Mouse (Mus musculus): ENCODE measurements around the gene Mlh3. TPM values are rescaled to one million over a fixed set of nuclear protein-coding genes. Genes with fewer than 3 reads are reported as not detected.

The Mlh3 gene
- polyA plus RNA-seq, 2 experiments = 8.6 to 12.3 TPM

GRCm38 (mm10) chr12:85298835-85299180 is 28.4 kb upstream of the Mlh3 start:
- Histone ChIP-seq H3K36me3 (ENCODE audit: control insufficient read depth, insufficient read depth, low read length) (peaks cover 41% of the 10 kb centered on the region), H3K4me1 (ENCODE audit: control insufficient read depth, insufficient read depth, low read length) (peaks cover 27% of the 10 kb centered on the region), H3K4me2 (replicated peaks; ENCODE audit: low read depth, low read length, severe bottlenecking) (no peak overlapping the region), H3K9me3 (ENCODE audit: control insufficient read depth, low read length) (peaks cover 9% of the 10 kb centered on the region), H3K27me3 (ENCODE audit: control insufficient read depth, insufficient read depth, low read length) (no peaks in the 10 kb centered on the region), H3K27ac (replicated peaks; ENCODE audit: low read depth, low read length) (peak overlapping the region; percentile 38; the same call in 1 of the 2 replicates), H3K4me3 (replicated peaks; ENCODE audit: low read length) (no peak overlapping the region), H3K9ac (ENCODE audit: low read depth, low read length, severe bottlenecking) (no peak overlapping the region)
- no peak for TF ChIP-seq POLR2A (IDR thresholded peaks at IDR 0.05; ENCODE audit: borderline replicate concordance, extremely low read depth, insufficient read depth, insufficient read length)
- WGBS = 46% methylated on average over 1 of the region's 1 CpGs
- DNase-seq (ENCODE audit: low spot score) (no peak), ATAC-seq (ENCODE audit: low FRiP score, low read depth) (no peak)

GRCm38 (mm10) chr12:85298127-85298834 is 27.9 kb upstream of the Mlh3 start:
- 19% methylated on average over 11 of the region's 11 CpGs for WGBS
- Histone ChIP-seq H3K4me1 (ENCODE audit: control insufficient read depth, insufficient read depth, low read length) (peaks cover 27% of the 10 kb centered on the region), H3K4me3 (replicated peaks; ENCODE audit: low read length) (no peak overlapping the region), H3K27ac (replicated peaks; ENCODE audit: low read depth, low read length) (peak overlapping the region; percentile 9; the same call in 1 of the 2 replicates), H3K4me2 (replicated peaks; ENCODE audit: low read depth, low read length, severe bottlenecking) (no peak overlapping the region), H3K36me3 (ENCODE audit: control insufficient read depth, insufficient read depth, low read length) (peaks cover 36% of the 10 kb centered on the region), H3K9me3 (ENCODE audit: control insufficient read depth, low read length) (peaks cover 9% of the 10 kb centered on the region), H3K9ac (ENCODE audit: low read depth, low read length, severe bottlenecking) (no peak overlapping the region), H3K27me3 (ENCODE audit: control insufficient read depth, insufficient read depth, low read length) (no peaks in the 10 kb centered on the region)
- ATAC-seq (ENCODE audit: low FRiP score, low read depth) (0 out of 2 replicates have a peak, but pooled peaks have one; percentile 16), DNase-seq (ENCODE audit: low spot score) (no peak)
- no peak for TF ChIP-seq POLR2A (IDR thresholded peaks at IDR 0.05; ENCODE audit: borderline replicate concordance, extremely low read depth, insufficient read depth, insufficient read length)

GRCm38 (mm10) chr12:85297345-85297997 is 27.1 kb upstream of the Mlh3 start:
- Histone ChIP-seq H3K27me3 (ENCODE audit: control insufficient read depth, insufficient read depth, low read length) (no peaks in the 10 kb centered on the region), H3K9me3 (ENCODE audit: control insufficient read depth, low read length) (peaks cover 9% of the 10 kb centered on the region), H3K9ac (ENCODE audit: low read depth, low read length, severe bottlenecking) (no peak overlapping the region), H3K4me2 (replicated peaks; ENCODE audit: low read depth, low read length, severe bottlenecking) (no peak overlapping the region), H3K36me3 (ENCODE audit: control insufficient read depth, insufficient read depth, low read length) (peaks cover 29% of the 10 kb centered on the region), H3K27ac (replicated peaks; ENCODE audit: low read depth, low read length) (peak overlapping the region; percentile 9; the same call in 1 of the 2 replicates), H3K4me1 (ENCODE audit: control insufficient read depth, insufficient read depth, low read length) (peaks cover 27% of the 10 kb centered on the region), H3K4me3 (replicated peaks; ENCODE audit: low read length) (no peak overlapping the region)
- no peak for TF ChIP-seq POLR2A (IDR thresholded peaks at IDR 0.05; ENCODE audit: borderline replicate concordance, extremely low read depth, insufficient read depth, insufficient read length)
- no peak for DNase-seq (ENCODE audit: low spot score)
- ATAC-seq (ENCODE audit: low FRiP score, low read depth) = no peak
- WGBS = 53% methylated on average over 10 of the region's 10 CpGs

- Histone ChIP-seq H3K9ac (ENCODE audit: low read depth, low read length, severe bottlenecking) (no peak overlapping the region), H3K4me1 (ENCODE audit: control insufficient read depth, insufficient read depth, low read length) (peaks cover 27% of the 10 kb centered on the region), H3K27me3 (ENCODE audit: control insufficient read depth, insufficient read depth, low read length) (no peaks in the 10 kb centered on the region), H3K36me3 (ENCODE audit: control insufficient read depth, insufficient read depth, low read length) (peaks cover 24% of the 10 kb centered on the region), H3K9me3 (ENCODE audit: control insufficient read depth, low read length) (peaks cover 9% of the 10 kb centered on the region), H3K27ac (replicated peaks; ENCODE audit: low read depth, low read length) (no peak overlapping the region), H3K4me2 (replicated peaks; ENCODE audit: low read depth, low read length, severe bottlenecking) (no peak overlapping the region), H3K4me3 (replicated peaks; ENCODE audit: low read length) (no peak overlapping the region)
- WGBS = 50% methylated on average over 5 of the region's 5 CpGs
- no peak for TF ChIP-seq POLR2A (IDR thresholded peaks at IDR 0.05; ENCODE audit: borderline replicate concordance, extremely low read depth, insufficient read depth, insufficient read length)
- ATAC-seq (ENCODE audit: low FRiP score, low read depth) (peak; percentile 27; the same call in 1 of the 2 replicates), DNase-seq (ENCODE audit: low spot score) (no peak)
Observed at GRCm38 (mm10) chr12:85296915-85297314, 26.5 kb upstream of the Mlh3 start.

GRCm38 (mm10) chr12:85295506-85295905 is 25.1 kb upstream of the Mlh3 start:
- 94% methylated on average over 2 of the region's 2 CpGs for WGBS
- H3K9ac ChIP-seq (ENCODE audit: low read depth, low read length, severe bottlenecking) = no peak overlapping the region

More at GRCm38 (mm10) chr12:85295506-85295905, 25.1 kb upstream of the Mlh3 start:
- ATAC-seq (ENCODE audit: low FRiP score, low read depth) = no peak
- no peak for TF ChIP-seq POLR2A (IDR thresholded peaks at IDR 0.05; ENCODE audit: borderline replicate concordance, extremely low read depth, insufficient read depth, insufficient read length)
- no peak for DNase-seq (ENCODE audit: low spot score)
- no peak overlapping the region for H3K27ac ChIP-seq (replicated peaks; ENCODE audit: low read depth, low read length)
- peaks cover 10% of the 10 kb centered on the region for H3K36me3 ChIP-seq (ENCODE audit: control insufficient read depth, insufficient read depth, low read length)
- H3K4me3 ChIP-seq (replicated peaks; ENCODE audit: low read length) = no peak overlapping the region
- H3K4me1 ChIP-seq (ENCODE audit: control insufficient read depth, insufficient read depth, low read length) = peaks cover 27% of the 10 kb centered on the region
- H3K27me3 ChIP-seq (ENCODE audit: control insufficient read depth, insufficient read depth, low read length) = no peaks in the 10 kb centered on the region
- H3K4me2 ChIP-seq (replicated peaks; ENCODE audit: low read depth, low read length, severe bottlenecking) = no peak overlapping the region
- H3K9me3 ChIP-seq (ENCODE audit: control insufficient read depth, low read length) = peaks cover 9% of the 10 kb centered on the region
